Mouse (Mus musculus) liver, adult 2 months (tissue): ENCODE measurements around the gene Ripor2.

ENCODE experiments used
- CTCF ChIP-seq: fragments of 200-500 bp; IDR thresholded peaks from 2 replicates; pipeline ENCODE4 v1.5.1; 2011; ENCODE audit warnings: low read depth, low read length, control low read depth
- POLR2A ChIP-seq: fragments of 200-500 bp; IDR thresholded peaks from 2 replicates; pipeline ENCODE4 v1.6.1; 2011; ENCODE audit warnings: low read length, control low read depth; ENCODE audit not compliant: insufficient read depth; ENCODE audit errors: extremely low read depth

- TF ChIP-seq CTCF, result no peak
- TF ChIP-seq POLR2A, result no peak
Observed at GRCm38 (mm10) chr13:24613031-24613430, 31.0 kb downstream of the Ripor2 start.
